Mouse (Mus musculus): ENCODE data around the gene Aloxe3.

Aloxe3 gene

DNA sequence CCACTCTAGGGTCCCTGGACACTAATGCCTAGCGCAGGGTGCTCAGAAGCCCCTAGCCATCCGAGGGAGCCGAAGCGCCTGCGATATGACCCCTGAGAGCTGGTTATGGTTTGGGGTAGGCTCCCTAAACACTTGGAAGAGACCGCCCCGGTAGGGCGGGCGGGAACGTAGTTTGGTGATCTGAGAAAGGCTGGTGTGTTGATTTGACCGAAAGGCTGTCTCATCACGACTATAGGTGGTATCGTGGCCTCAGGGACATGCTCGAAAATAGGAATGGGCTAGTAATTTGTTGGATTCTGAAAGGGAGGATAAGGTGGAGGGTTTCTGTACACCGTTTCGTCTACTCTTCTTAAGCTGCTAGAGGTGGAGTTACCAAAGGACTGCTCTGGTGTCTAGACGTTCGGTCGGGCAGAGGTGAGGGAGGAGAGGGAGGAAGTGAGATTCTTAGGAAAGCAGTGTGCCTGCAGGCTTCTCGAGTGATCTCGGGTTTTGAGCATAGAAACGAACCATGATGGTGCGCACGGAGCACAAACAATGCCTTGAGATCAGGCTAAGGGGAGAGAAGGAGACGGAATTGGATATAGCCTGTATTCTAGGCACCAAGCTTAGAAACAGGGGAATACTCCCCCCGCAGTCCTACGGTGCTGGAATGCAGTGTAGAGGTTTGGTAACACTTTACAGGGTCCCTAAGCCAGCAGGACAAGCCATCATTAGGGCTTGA, 30.0 kb upstream of the Aloxe3 start:
- DNase-seq: peak; percentile 62

DNA sequence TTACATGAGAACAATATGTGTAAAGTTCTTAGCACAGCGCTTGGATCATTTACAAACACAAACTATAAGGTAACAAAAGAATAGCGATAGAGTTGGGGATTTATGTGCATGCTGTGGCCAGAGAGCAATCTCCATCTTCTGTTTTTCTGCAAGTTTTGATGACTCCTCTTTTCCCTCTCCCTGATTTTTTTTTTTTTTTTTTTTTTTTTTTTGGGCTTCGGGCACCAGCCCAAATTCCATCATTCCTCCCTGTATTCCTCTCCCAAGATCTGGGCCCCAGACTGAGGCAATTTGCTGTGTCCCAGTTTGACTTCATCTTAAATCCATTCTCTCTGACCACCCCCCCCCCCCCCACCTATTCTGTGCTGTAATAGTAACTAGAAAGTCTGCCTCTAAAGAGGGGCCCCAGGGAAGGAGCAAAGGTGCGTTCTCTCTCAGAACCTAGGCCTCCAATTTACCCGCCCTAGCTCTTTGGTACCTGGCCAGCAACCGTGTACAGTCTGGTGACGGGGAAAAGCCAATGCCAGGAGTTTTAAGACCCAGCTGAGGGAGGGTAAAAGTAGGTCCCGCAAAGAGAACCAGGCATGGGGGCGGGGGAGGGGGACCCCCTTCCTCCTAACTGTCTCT, 29.2 kb upstream of the Aloxe3 start:
- no peak for DNase-seq

- peak; percentile 93 for DNase-seq
Observed at GRCm38 (mm10) chr11:69096987-69097900, 28.5 kb upstream of the Aloxe3 start.

DNA sequence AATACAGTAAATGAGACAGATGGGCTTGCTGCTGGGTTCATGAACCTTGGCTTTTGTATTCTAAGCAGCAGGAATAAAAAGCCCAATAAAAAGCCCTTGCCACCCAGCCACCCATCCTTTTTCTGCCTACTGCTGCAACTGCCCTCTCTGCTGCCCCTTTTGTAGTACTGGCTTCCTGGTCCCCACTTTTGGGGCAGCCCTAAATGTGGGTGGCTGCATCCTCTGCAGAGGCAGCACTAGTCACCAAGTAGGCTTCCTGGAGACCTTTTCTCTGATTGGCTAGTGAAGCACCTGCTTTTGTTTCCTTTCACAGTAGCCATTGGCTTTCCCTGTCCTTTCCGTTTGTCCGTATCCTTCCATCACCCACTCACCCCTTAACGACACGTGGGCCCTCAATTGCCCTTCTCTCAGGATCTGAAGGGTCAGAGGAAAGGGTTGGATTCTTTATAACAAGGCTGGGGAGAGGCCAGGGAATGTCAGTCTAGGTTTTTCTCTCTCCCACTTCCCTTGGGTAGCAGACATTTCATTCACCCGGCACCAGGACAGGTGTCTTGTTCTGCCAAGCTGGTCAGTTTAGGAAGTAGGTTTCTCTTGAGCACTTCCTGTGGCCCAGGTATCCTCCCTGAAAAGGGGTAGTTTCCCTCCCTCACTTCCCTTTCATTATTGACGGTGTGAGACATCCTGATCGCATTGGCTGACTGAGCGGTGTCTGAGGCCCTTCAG, 27.5 kb upstream of the Aloxe3 start:
- no peak for DNase-seq

- DNase-seq: peak; percentile 99
Observed at GRCm38 (mm10) chr11:69098762-69099091, 27.0 kb upstream of the Aloxe3 start.

DNA sequence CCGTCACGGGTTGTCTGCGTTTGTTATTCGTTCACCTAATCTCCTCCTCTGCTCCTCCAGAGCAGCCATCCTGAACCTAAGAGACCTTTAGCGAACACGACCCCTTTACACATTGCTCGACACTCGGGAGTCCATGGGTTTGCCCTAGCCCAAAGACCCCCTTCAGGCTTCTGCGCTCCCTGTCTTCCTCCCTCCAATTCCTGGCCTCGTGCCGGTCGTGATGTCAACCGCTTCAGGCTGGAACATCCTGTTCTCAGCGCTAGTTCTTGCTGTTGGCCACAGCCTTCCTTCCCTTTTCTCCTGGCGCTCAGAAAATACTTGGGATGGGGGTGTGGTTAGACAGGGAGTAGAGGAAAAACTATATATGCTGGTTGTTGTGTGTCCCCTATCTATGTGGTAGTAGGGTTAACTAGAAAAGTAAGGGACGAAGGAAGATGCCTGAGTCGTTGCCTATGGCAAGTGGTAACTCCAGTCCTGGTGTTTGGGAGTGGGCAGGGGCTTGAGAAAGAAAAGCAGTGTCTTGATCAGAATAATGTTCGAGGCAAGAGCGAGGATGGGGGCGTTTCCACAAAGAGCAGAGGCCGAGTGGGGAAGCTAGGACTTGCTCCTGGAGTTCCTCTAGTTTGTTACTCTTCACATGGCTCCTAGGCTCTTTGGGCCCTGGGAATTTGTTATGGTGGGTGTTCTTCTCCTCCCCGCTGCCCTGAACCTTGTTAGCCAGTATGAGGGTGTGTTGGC, 26.4 kb upstream of the Aloxe3 start:
- peak; percentile 89 for DNase-seq

DNA sequence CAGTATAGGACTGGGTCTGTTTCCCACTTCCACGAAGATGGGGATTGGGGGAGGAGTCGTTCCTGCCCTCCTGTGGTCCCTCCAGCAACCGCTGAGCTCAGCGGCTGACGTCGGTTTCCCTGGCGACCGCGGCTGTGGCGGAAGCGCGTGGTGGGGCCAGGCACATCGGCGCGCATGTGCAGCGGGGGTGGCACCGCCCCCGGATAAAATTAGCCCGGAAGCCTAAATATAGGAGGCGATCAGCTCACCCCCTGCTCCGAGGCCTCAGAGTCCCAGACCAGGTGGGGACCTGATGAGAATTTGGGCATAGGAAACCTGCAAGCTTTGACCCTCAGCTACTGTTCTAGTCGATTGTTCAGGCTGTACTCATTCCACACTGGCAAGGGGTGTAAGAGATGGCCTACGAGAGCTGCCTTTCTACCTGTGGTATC, 25.8 kb upstream of the Aloxe3 start:
- DNase-seq: peak; percentile 93

DNA sequence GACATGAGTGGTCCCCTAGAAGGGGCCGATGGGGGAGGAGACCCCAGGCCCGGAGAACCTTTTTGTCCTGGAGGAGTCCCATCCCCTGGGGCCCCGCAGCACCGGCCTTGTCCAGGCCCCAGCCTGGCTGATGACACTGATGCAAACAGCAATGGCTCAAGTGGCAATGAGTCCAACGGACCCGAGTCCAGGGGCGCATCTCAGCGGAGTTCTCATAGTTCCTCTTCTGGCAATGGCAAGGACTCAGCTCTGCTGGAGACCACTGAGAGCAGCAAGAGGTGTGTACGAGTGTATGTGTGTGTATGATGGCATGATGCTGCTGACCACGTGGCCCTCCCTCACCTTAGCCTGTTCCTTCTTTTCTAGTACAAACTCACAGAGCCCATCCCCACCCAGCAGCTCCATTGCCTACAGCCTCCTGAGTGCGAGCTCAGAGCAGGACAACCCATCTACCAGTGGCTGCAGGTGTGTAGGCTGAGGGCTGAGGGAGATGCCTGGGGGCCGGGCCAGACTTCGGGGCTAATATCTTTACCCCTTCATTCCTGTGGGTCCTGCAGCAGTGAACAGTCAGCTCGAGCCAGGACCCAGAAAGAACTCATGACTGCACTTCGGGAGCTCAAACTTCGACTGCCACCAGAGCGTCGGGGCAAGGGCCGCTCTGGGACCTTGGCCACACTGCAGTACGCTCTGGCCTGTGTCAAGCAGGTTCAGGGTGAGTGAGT, 24.9 kb upstream of the Aloxe3 start:
- DNase-seq: peak; percentile 76

DNA sequence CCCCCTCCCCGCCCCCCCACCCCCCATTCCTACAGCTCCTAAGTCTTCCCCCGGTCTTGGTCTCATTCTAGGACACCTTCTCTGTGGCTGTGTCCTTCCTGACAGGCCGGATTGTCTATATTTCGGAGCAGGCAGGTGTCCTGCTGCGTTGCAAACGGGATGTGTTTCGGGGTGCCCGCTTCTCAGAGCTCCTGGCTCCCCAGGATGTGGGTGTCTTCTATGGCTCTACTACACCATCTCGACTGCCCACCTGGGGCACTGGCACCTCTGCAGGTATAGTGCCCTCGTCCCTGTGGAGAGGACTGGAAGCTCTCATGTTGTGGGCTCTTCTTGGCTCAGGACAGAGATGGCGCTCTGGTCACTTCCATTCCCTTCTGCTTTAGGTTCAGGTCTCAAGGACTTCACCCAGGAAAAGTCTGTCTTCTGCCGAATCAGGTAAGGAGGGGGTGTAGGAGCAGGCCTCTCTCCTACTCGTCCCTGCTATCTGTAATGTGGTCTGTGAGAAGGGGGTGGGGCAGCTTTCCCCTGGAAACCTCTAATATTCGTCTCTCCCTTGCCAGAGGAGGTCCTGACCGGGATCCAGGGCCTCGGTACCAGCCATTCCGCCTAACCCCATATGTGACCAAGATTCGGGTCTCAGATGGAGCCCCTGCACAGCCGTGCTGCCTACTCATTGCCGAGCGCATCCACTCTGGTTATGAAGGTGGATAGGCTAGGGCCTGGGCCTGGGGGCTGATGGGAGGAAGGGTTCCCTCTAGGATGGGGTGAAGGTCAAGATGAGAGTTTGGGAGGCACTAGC, 23.9 kb upstream of the Aloxe3 start:
- peak; percentile 67 for DNase-seq

DNA sequence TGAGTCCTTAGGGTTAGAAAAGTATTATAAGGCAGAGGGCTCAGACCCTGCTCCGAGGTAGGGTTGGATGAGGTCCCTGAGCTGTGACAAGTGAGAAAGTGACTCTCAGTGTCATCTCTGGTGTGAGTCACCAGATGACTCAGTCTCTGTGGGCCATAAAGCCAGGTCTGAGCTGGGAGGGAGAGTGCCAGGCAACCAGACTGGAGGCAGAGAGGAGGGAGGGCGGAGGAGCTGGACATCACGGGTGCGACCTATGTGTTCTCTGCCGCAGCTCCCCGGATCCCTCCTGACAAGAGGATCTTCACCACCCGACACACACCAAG, 23.3 kb upstream of the Aloxe3 start:
- no peak for DNase-seq

- peak; percentile 48 for DNase-seq
Observed at GRCm38 (mm10) chr11:69103121-69103520, 22.6 kb upstream of the Aloxe3 start.

DNA sequence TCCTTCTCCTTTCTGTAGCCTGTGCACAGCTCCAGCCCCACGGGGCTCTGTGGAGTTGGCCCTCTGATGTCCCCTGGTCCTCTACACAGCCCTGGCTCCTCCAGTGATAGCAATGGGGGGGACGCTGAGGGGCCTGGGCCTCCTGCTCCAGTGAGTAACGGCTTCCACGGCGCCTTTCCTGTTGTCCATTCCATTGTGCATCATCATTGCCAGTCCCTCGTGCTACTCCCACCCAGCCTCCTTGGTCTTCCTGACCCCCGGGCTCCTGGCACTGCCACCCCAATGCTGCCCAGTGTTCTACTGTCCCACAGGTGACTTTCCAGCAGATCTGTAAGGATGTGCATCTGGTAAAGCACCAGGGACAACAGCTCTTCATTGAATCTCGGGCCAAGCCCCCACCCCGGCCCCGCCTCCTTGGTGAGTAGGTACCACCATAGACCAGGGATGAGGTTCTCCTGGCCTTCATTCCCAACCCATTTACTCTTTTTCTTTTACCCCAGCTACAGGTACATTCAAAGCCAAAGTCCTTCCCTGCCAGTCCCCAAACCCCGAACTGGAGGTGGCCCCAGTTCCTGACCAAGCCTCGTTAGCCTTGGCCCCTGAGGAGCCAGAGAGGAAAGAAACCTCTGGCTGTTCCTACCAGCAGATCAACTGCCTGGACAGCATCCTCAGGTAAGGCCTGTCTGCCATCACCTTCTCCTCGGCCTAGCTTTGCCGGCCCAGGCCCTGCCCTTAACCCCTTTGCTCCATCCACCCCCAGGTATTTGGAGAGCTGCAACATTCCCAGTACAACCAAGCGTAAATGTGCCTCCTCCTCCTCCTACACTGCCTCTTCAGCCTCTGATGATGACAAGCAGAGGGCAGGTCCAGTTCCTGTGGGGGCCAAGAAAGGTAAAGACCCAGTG, 21.9 kb upstream of the Aloxe3 start:
- peak; percentile 61 for DNase-seq

- peak; percentile 54 for DNase-seq
Observed at GRCm38 (mm10) chr11:69104487-69104886, 21.2 kb upstream of the Aloxe3 start.

GRCm38 (mm10) chr11:69105227-69105626, 20.5 kb upstream of the Aloxe3 start:
- no peak for DNase-seq

DNA sequence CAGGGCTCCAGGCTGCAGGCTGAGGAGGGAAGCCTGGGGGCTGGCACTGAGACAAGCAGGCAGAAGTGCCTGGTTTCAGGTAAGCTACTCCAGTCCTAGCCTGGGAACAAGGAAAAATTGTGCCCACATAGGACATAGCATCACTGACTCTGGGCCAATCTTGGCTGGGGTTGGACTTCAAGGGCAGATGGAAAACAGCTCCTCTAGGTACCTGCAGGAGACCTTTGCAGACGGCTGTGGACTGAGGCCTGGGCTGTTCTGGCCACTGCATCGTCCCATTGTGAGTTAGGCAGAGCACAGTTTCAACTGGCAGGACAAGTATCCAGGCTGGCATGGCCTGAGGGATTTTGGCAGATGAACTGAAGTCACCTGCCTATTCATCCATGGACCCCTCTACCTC, 19.9 kb upstream of the Aloxe3 start:
- DNase-seq: peak; percentile 45

DNA sequence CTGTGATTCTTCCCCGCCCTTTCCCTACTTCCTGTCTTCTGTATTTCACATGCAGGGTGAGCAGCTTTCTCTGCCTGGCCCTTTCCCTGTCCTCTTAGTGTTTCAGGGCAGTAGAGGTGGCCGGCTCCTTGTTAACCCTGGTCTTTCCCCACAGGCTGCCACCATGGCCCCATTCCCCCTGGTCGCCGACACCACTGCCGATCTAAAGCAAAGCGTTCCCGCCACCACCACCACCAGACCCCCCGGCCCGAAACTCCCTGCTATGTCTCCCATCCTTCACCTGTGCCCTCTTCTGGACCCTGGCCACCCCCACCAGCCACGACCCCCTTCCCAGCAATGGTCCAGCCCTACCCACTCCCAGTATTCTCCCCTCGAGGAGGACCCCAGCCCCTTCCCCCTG, 19.4 kb upstream of the Aloxe3 start:
- peak; percentile 44 for DNase-seq

- DNase-seq: peak; percentile 53
Observed at GRCm38 (mm10) chr11:69106842-69107241, 18.9 kb upstream of the Aloxe3 start.

- peak; percentile 42 for DNase-seq
Observed at GRCm38 (mm10) chr11:69107676-69108075, 18.0 kb upstream of the Aloxe3 start.

GRCm38 (mm10) chr11:69108223-69108622, 17.5 kb upstream of the Aloxe3 start:
- DNase-seq: no peak
